Mouse (Mus musculus): ENCODE results near the gene Xrcc6. TPM values are rescaled to one million over a fixed set of nuclear protein-coding genes. Genes with fewer than 3 reads are reported as not detected.
A peak's percentile ranks its signal among the peaks of the same experiment; 100 is the strongest.

The Xrcc6 gene
- polyA plus RNA-seq, 1 experiment from 2014 or later, result 71.3 TPM

DNA sequence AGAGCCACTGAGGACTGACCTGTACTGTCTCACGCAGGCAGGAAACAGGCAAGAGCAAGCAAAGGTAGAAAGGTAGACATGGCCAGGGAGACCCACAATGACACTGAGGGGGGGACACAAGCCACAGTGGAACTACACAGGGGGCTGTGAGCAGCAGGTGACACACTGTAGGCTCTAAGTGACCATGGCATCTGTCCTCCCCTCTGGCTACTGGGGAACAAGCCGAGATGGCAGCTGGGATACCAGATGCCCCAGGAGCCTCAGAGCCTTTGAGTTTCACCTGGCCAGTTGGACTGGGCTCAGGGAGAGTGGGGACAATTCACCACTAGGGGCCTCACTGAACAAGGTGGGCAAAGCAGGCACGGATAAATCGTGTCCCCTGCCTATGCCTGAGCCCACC lies 35.3 kb upstream of the Xrcc6 start:
- 75% methylated on average over 4 of the region's 4 CpGs for WGBS
- H3K27ac ChIP-seq (replicated peaks), result no peak overlapping the region
- no peak overlapping the region for H3K4me3 ChIP-seq
- H3K9ac ChIP-seq, result no peak overlapping the region
- 0 out of 2 replicates have a peak, but pooled peaks cover 4% of the 10 kb centered on the region for H3K4me1 ChIP-seq
- no peaks in the 10 kb centered on the region for H3K27me3 ChIP-seq (replicated peaks)
- peaks cover 40% of the 10 kb centered on the region for H3K36me3 ChIP-seq
- ATAC-seq (ENCODE audit: extremely low read depth, insufficient number of reproducible peaks, low FRiP score, low TSS enrichment), result no peak
- no peaks in the 10 kb centered on the region for H3K9me3 ChIP-seq
- no peak overlapping the region for H3K4me2 ChIP-seq

DNA sequence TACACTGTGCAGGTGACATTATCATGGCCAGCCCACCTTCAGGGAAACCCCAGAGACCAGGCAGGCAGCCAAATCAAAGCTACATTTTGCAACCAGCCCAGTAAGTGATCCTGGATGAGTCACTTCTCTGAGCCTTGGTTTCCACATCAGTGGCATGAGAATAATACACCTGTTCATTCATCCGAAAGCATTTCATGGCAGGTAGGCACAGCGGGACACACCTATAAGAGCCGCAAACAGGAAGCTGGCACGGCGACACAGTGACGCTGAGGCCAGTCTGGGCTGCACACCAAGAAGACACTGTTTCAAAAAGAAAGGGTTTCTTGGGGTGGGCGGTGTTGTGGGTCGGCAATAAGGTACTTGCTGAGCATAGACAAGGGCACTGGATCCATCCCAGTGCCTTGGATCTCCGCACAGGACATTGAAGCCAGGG lies 33.5 kb upstream of the Xrcc6 start:
- no peak for ATAC-seq (ENCODE audit: extremely low read depth, insufficient number of reproducible peaks, low FRiP score, low TSS enrichment)
- WGBS, result 93% methylated on average over 9 of the region's 9 CpGs
- Histone ChIP-seq H3K4me1 (0 out of 2 replicates have a peak, but pooled peaks cover 5% of the 10 kb centered on the region), H3K36me3 (peaks cover 38% of the 10 kb centered on the region), H3K27ac (replicated peaks) (no peak overlapping the region), H3K4me2 (no peak overlapping the region), H3K4me3 (no peak overlapping the region), H3K9ac (no peak overlapping the region), H3K9me3 (no peaks in the 10 kb centered on the region), H3K27me3 (replicated peaks) (no peaks in the 10 kb centered on the region)

DNA sequence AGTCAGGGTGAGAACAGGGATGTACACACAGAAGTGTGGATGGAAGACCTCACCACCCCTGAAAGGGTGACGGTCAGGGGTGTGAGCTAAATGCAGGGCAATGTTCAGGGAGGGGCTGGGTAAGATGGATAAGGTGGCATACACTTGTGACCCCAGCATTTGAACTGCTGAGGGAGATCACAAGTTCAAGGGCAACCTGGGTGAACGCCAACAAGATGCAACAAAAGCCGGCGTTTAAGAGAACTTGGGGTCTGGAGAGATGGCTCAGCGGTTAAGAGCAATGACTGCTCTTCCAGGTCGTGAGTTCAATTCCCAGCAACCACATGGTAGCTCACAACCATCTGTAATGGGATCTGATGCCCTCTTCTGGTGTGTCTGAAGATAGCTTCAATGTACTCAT lies 32.9 kb upstream of the Xrcc6 start:
- no peak overlapping the region for H3K9ac ChIP-seq
- no peaks in the 10 kb centered on the region for H3K9me3 ChIP-seq
- 89% methylated on average over 6 of the region's 6 CpGs for WGBS
- no peak overlapping the region for H3K27ac ChIP-seq (replicated peaks)
- no peak overlapping the region for H3K4me3 ChIP-seq
- no peak overlapping the region for H3K4me2 ChIP-seq
- H3K4me1 ChIP-seq, result peaks cover 9% of the 10 kb centered on the region; the same call in 1 of the 2 replicates
- peaks cover 38% of the 10 kb centered on the region for H3K36me3 ChIP-seq
- no peak for ATAC-seq (ENCODE audit: extremely low read depth, insufficient number of reproducible peaks, low FRiP score, low TSS enrichment)
- H3K27me3 ChIP-seq (replicated peaks), result no peaks in the 10 kb centered on the region

DNA sequence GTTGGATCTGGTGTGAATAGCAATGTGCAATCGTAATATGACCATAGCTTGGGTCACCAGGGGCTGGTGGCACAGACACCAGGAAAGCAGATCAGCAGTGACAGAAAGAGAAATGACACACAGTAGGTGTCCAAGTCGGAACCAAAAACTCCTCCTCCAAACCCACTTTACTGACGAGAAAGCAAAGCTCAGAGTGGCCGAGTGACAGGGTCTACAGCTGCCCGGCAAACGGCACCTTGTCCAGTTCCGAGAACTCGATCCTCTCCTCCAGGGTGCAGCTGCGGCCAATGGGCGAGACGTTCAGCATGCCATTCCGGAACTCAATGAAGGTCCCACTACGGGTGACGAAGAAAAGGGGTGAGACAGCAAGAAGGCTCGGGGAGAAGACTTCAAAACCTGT lies 32.2 kb upstream of the Xrcc6 start:
- 89% methylated on average over 15 of the region's 15 CpGs for WGBS
- Histone ChIP-seq H3K4me2 (no peak overlapping the region), H3K9me3 (no peaks in the 10 kb centered on the region), H3K27me3 (replicated peaks) (no peaks in the 10 kb centered on the region), H3K9ac (no peak overlapping the region), H3K4me3 (no peak overlapping the region), H3K4me1 (peaks cover 14% of the 10 kb centered on the region; the same call in 1 of the 2 replicates), H3K36me3 (peaks cover 38% of the 10 kb centered on the region), H3K27ac (replicated peaks) (no peak overlapping the region)
- no peak for ATAC-seq (ENCODE audit: extremely low read depth, insufficient number of reproducible peaks, low FRiP score, low TSS enrichment)

DNA sequence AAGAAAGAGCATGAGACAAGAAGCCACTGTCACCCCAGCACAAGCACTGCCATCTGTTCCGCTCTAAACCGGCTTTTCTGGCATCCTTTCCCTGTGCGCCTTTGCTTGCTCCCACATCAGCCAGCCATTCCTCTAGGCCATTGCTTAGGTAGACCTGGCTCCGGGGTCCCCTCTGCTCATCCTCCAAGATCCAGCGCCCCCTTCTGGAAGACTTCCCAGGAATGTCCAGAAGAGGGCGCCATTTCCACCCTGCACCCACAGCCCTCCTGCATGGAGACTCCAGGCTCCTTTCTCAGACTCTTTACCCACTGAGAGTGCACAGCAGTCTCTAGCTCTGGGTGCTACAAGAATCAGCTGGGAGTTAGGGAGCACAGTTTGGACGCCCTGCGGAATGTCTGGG lies 31.2 kb upstream of the Xrcc6 start:
- H3K36me3 ChIP-seq, result peaks cover 35% of the 10 kb centered on the region
- H3K27ac ChIP-seq (replicated peaks), result no peak overlapping the region
- WGBS, result 66% methylated on average over 8 of the region's 8 CpGs
- H3K4me1 ChIP-seq, result peaks cover 16% of the 10 kb centered on the region; the same call in 1 of the 2 replicates
- no peak overlapping the region for H3K9ac ChIP-seq
- no peak for ATAC-seq (ENCODE audit: extremely low read depth, insufficient number of reproducible peaks, low FRiP score, low TSS enrichment)
- H3K9me3 ChIP-seq, result no peaks in the 10 kb centered on the region
- no peak overlapping the region for H3K4me2 ChIP-seq
- H3K27me3 ChIP-seq (replicated peaks), result no peaks in the 10 kb centered on the region
- no peak overlapping the region for H3K4me3 ChIP-seq

DNA sequence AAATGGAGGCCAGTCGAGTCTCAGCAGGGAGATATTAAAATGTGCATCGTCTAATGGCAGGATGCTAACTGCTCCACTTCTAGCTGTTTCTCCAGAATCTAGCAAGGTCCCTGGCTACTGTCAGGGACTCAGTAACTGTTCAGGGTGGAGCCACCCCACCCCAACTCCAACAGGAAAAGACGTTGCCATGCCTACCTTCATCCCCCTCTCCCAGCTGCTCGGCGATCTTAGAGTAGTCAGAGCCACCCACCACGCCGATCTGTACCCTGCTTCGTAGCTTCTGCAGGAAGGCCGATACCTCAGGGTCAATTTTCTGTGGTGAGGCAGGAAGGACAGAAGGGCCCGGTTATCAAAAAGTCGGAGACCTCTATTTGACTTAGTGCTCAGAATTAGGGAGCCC lies 30.0 kb upstream of the Xrcc6 start:
- 82% methylated on average over 11 of the region's 11 CpGs for WGBS
- ATAC-seq (ENCODE audit: extremely low read depth, insufficient number of reproducible peaks, low FRiP score, low TSS enrichment), result no peak
- H3K27me3 ChIP-seq (replicated peaks), result no peaks in the 10 kb centered on the region
- H3K4me3 ChIP-seq, result no peak overlapping the region
- H3K27ac ChIP-seq (replicated peaks), result no peak overlapping the region
- peaks cover 24% of the 10 kb centered on the region for H3K36me3 ChIP-seq
- H3K9ac ChIP-seq, result no peak overlapping the region
- H3K4me1 ChIP-seq, result peaks cover 16% of the 10 kb centered on the region; the same call in 1 of the 2 replicates
- H3K9me3 ChIP-seq, result no peaks in the 10 kb centered on the region
- no peak overlapping the region for H3K4me2 ChIP-seq

DNA sequence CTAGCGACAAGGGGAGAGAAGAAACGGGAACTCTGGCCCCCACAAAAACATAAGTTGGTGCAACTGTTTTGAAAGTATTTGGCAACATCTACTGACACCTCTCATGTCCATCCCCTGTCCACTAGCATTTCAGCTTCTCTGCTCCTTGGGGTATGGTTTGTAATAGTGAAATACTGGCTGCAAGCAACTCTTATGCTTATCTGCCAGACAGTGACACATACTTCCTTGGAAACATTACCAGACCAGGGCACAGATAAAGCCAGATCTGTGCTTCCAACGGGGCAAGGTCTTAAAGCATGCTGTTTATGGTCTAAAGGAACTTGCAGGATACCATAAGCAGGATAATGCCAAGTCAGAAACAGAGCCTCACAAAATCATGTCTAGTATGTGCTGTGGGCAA lies 28.7 kb upstream of the Xrcc6 start:
- Histone ChIP-seq H3K36me3 (peaks cover 22% of the 10 kb centered on the region), H3K9me3 (no peaks in the 10 kb centered on the region), H3K4me2 (no peak overlapping the region), H3K4me3 (no peak overlapping the region), H3K27me3 (replicated peaks) (no peaks in the 10 kb centered on the region), H3K27ac (replicated peaks) (no peak overlapping the region), H3K4me1 (peaks cover 16% of the 10 kb centered on the region; the same call in 1 of the 2 replicates), H3K9ac (0 out of 2 replicates have a peak overlapping the region, but pooled peaks have one; percentile 4)
- ATAC-seq (ENCODE audit: extremely low read depth, insufficient number of reproducible peaks, low FRiP score, low TSS enrichment), result no peak
- WGBS, result 56% methylated on average over 3 of the region's 3 CpGs

DNA sequence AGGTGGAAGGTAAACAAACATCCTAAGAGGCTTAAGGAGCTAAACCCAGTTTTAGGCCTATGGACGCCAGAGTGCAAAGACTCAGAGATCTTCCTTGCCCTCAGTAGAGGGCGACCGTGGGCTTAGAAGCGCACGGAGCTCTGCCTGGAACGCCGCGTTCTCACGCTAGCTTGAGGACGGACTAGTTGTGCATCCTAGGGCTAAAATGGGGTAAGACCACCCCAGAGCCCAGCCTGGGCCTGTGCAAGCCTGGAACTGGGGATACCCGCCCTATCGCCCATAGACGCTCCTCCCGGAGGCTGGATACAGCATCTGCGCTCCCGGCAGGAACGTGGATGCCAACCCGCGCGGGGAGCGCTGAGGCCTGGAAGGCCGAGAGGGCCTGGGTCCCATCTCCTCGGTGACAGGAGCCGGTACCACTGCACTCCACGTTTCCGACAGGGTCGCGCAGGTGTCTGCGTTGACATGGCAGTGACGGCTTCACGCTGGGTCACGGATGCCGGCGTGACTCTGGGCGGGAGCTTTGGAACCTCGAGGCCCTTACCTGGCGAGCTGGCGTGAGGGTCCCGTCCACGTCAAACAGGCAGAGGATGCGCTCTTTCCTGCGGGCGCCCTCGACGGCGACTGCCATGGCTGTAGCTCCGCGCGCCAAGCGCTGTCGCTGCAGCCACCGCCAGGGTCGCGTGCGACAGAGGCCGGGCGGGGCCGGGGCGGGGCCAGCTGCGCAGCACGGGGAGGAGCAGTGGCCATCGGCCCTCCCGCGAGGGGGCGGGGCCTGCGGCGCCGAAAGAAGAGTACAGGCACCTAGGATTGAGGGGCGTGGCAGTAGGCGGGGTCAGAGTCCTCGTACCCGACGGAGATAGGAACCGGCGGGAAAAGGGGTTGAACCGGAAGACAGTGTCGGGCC lies 27.2 kb upstream of the Xrcc6 start, which contains the start of gene Pmm1:
Gene Pmm1 (minus strand): TSS at position 760 of the 907 bp plus-strand sequence.
- peaks cover 16% of the 10 kb centered on the region; the same call in 1 of the 2 replicates for H3K4me1 ChIP-seq
- under 1% methylated on average over 72 of the region's 77 CpGs for WGBS
- peak within 1 kb of the TSS; percentile 81 for H3K27ac ChIP-seq (replicated peaks)
- H3K36me3 ChIP-seq, result peaks cover 7% of the 10 kb centered on the region; the same call in 1 of the 2 replicates
- peak; percentile 98 for ATAC-seq (ENCODE audit: extremely low read depth, insufficient number of reproducible peaks, low FRiP score, low TSS enrichment)
- no peaks in the 10 kb centered on the region for H3K27me3 ChIP-seq (replicated peaks)
- H3K4me3 ChIP-seq, result peak within 1 kb of the TSS; percentile 66
- H3K9me3 ChIP-seq, result no peaks in the 10 kb centered on the region
- peak within 1 kb of the TSS; percentile 85 for H3K9ac ChIP-seq
- peak within 1 kb of the TSS; percentile 98 for H3K4me2 ChIP-seq

DNA sequence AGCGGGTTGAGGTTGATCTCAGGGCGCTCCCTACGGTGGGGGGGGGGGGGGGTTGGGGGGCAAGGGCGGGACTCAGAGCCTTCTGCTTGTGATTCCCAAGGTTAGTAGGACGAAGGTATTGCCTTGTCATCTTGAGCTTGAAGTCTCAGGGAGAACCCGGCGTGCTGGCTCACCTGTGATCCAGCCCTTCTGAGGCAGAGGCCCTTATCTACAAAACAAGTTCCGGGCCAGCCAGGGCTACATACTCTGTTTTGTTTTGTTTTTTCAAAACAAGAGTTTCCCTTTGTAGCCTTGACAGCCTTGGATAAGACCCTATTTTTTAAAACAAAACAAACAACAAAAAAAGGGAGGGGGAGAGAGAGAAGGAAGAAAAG lies 26.6 kb upstream of the Xrcc6 start:
- Histone ChIP-seq H3K36me3 (0 out of 2 replicates have a peak, but pooled peaks cover 1% of the 10 kb centered on the region), H3K9ac (peak overlapping the region; percentile 64), H3K4me2 (peak overlapping the region; percentile 98), H3K4me1 (peaks cover 16% of the 10 kb centered on the region; the same call in 1 of the 2 replicates), H3K27me3 (replicated peaks) (no peaks in the 10 kb centered on the region), H3K4me3 (peak overlapping the region; percentile 66), H3K9me3 (no peaks in the 10 kb centered on the region), H3K27ac (replicated peaks) (peak overlapping the region; percentile 32; the same call in 1 of the 2 replicates)
- ATAC-seq (ENCODE audit: extremely low read depth, insufficient number of reproducible peaks, low FRiP score, low TSS enrichment), result no peak; the same call in 1 of the 2 replicates
- WGBS, result under 1% methylated on average over 5 of the region's 8 CpGs

DNA sequence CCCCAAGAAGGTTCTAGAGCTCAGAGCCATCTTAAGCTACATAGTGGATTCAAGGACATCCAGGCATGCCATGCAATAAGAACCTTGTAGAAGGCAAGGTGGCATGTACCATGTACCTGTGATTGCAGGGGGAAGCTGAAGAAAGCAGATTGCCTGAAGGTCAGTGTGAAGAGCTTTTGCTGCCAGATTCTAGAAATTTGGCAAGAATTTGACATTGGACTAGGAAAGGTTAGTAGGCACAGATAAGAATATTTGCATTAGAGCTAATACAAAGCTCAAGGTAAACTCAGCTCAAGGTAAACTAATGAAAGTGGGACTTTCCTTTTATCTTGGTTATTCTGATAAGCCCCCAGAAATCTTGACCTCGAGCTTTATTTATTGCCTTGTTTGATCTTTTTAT lies 23.4 kb upstream of the Xrcc6 start:
- Histone ChIP-seq H3K4me3 (no peak overlapping the region), H3K27me3 (replicated peaks) (no peaks in the 10 kb centered on the region), H3K4me2 (no peak overlapping the region), H3K4me1 (peaks cover 14% of the 10 kb centered on the region; the same call in 1 of the 2 replicates), H3K36me3 (no peaks in the 10 kb centered on the region), H3K27ac (replicated peaks) (no peak overlapping the region), H3K9me3 (no peaks in the 10 kb centered on the region), H3K9ac (no peak overlapping the region)
- no peak for ATAC-seq (ENCODE audit: extremely low read depth, insufficient number of reproducible peaks, low FRiP score, low TSS enrichment)
- WGBS, result 45% methylated on average over 1 of the region's 1 CpGs

DNA sequence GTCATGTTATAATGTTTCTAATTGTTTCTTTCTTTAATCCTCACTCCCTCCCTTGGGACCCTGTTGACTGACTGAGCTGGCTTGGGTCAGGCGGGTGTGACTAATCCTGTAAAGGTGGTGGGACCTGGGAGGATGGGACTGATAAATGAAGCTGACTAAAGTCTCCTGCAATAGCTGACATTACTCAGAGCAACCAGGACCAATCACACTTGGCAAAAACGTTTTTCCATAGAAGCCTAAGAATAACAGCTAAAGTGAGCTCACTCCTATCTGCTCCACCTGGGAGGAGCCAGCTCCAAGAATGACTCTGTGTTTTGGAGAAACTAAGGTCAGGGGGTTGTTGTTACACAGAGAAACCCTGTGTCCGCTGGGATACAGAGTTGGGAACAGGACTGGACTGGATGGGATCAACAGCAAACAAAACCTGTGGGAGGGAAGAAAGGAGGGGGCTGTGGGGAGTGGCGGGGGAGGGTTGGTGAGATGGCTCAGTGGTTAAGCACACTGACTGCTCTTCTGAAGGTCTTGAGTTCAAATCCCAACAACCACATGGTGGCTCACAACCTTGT lies 22.6 kb upstream of the Xrcc6 start:
- Histone ChIP-seq H3K9me3 (no peaks in the 10 kb centered on the region), H3K27me3 (replicated peaks) (no peaks in the 10 kb centered on the region), H3K27ac (replicated peaks) (no peak overlapping the region), H3K36me3 (no peaks in the 10 kb centered on the region), H3K4me3 (no peak overlapping the region), H3K4me1 (0 out of 2 replicates have a peak, but pooled peaks cover 11% of the 10 kb centered on the region), H3K4me2 (no peak overlapping the region), H3K9ac (no peak overlapping the region)
- ATAC-seq (ENCODE audit: extremely low read depth, insufficient number of reproducible peaks, low FRiP score, low TSS enrichment), result no peak
- 55% methylated on average over 4 of the region's 4 CpGs for WGBS

All from heart, embryonic 13.5 days (tissue).